Mouse (Mus musculus): Measurements from ENCODE around the gene Cdkl1.
A peak's percentile ranks its signal among the peaks of the same experiment; 100 is the strongest.

Cdkl1 gene

DNA sequence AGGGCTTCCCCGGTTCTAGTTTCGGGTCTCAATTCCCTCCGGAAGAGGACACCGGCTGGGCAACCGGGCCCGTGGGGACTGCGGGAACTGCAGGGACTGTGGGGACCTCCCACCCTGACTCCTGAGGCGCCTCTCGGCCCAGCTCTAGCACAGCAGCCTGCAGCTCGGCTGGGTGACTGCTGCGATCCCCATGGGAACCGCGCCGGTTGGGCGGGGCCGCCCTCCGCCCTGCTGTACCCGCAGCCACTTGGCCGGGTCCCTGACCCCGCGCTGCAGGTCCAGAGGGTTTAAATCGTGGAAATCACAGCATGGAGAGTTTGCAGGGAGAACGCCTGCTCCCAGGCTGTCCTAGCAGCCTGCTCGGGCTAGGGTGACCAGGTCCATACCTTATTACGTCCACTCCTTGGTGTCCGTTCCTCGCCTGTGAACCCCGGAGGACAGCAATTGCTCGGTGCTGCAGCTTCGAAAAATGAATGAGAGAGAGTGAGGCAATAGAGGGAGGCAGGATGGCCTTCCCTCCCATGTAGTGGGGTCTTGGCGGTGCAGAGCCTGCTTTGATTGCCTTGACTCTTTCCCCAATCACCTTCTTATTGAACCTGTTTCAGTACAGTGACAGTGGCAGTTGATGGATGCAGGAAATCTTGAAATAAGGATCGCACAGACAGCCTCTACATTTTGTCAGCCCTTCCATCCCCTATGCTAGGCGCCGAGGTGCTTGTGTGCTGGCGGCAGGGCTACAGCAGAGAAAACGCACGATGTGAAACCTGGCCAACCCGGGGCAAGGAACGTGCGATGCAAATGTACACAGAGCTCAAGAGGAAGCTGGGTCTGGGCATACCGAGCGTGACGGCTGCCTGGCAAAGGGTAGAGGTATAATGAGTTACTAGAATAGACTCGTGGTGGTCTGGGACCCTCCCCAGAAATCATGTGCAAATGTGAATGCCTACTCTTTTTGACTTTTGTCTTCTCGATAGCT lies at the start of gene Cdkl1:
Cdkl1 (minus strand) TSS at position 738 of the 976 bp plus-strand sequence.
- DNase-seq (ENCODE audit: low read depth, low spot score), result peak; percentile 83

DNA sequence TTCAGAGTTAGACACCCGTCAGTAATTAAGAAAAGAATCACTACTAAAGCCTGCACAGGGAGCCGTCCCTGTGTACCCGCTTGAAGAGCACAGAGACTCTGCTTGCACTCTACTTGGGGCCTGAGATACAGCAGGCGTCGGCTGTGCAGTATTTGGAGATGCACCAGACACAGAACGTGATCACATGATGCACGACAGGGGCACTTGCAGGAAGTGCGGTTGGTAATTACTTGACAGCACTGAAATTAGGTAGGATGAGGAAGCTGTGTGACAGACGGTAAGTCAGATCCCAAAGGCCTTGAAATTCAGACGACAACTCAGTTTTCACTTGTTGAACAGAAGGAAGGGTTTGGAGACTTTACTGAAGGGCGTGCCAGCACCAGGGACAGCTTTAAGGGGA lies 47.3 kb upstream of the Cdkl1 start:
- DNase-seq (ENCODE audit: low read depth, low spot score), result peak; percentile 14

DNA sequence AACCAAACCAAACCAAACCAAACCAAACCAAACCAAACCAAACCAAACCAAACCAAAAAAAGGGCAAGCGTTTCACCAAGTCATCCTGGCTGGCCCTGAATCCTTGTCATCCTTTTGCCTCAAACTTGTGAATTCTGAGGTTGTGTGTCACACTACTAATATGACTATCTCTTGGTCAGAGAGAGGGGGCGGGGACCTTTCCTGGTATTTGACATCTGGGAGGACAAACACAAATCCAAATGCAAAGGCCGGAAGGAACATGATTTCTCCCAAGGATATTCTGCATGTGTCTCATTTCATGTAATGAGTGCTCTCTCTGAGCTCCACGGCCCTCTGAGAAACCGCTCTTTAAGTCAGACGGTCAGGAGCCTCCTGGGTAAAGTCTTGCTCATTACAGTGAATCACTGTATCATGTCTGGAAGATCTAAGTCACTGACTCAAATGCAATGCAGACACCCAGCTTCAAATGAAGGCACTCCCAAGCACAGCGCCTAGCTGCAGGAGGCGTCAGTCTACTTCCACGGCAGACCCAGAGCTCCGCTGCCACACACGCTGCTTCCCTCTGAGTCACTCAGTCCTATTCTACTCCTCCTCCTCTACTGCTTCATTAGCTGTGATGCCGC lies 43.0 kb upstream of the Cdkl1 start:
- DNase-seq (ENCODE audit: low read depth, low spot score), result peak; percentile 92

DNA sequence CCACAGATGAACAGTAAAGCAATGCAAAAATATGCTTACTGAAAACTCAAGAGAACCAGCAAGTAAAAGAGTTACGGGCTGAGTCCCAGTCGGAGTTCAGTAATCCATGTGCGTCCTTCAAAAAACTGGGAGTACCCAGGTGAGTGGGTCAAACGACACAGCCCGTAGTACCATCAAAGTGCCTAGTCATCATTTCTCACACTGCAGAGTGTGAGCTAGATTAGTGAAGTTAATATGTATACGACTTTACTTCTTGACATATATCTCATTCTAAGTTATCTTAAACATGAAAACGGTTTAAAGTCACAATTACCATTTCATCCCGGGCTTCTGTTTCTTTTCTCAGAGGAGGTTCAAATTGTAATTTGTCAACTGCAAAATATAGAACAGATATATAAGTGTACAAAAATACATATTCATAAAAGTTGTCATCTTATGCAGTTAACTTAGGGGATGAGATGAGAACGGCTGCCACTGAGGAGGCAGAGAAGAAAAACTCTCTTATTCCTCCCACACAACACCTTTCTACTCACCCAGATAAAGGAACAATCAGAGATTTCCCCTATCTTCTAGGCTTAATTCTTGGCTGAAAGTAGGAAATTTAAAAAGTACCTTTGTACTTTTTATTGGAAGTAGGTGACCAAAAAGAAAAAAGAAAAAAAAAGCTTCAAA lies 40.3 kb upstream of the Cdkl1 start:
- peak; percentile 55 for DNase-seq (ENCODE audit: low read depth, low spot score)

DNA sequence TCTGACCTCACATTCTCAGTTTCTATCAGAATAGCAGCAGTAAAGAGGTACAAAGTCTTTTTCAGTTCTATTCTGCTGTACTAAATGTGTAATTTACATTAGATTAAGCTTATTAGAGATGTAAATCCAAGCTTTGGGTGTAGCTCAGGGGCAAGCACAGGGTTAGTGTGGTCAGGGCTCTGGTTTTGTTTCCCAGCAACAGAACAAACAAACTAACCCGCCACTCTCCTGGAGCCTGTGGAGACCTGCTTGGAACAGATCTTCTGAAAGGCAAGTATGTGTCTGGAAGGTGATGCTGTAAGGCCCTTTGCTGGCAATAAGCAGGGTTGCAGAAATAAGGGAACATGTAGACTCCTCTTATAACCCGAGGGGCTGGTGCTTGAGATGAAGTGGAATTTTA lies 37.1 kb upstream of the Cdkl1 start:
- DNase-seq (ENCODE audit: low read depth, low spot score), result no peak

DNA sequence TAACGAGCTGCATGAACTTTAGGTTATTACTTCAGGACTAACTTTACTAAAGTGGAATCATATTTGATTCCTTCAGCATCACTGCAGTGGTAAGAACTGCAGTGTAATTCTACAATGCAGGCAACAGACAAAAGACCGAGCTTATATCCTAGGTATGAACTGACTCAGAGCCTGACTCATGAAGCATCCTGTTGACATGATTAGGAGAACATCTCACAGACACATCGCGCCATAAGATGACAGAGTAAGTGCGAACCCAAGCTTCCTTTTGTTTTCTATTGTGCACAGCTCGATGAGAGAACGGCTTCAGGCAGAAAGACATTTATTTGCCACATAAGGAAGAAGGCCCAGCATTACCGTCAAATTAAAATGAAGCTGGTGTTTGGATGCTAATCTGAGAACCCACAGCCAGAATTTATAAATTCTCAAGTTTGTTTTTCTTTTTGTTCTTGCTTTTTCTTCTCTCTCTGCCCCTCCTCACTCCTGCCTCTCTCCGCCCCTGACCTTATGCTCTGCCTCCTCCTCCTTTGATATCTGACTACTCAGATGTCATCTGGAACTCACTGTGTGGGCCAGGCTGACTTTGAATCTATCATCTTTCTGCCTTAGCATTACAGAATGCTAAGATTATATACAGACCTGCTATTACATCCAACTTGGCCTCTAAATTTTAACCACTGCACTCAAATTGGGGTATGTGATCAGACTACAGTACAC lies 34.0 kb upstream of the Cdkl1 start:
- peak; percentile 26 for DNase-seq (ENCODE audit: low read depth, low spot score)

DNA sequence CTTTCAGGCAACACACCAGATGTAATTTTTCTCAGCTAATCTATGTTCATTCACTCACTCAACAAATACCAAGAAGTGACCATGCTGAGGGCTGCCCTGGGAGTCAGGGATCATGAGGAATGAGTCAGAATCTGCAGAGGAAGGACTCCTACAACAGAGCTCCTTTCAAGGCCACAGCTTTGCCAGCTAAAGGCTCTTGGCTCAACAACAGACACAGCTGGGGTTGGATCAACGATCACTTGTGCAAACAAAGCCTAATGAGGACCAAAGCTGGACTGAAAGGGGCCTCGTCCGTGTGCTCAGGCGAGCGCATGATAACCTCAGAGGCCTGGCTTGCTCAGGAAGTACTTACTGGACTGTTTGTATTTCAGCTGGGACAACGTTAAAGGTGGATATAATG lies 23.2 kb upstream of the Cdkl1 start:
- DNase-seq (ENCODE audit: low read depth, low spot score), result peak; percentile 83

DNA sequence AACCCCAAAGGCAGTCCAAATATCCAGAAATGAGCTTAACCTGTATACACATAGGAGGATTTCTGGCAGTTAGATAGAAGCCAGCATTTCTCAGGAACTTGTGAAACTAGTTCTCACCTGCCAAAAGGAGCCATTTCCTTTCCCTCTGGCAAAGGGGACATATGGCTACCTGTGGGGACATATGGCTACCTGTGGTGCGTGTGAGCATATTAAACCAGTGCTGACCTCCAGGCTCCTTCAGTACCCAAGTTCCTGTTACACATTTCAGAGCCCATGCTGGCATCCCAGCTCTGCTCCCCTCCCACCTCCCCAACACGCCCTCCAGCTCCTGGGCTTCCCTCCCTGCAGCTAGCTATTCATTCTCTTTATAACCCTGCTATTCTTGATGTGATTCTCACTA lies 22.5 kb upstream of the Cdkl1 start:
- peak; percentile 55 for DNase-seq (ENCODE audit: low read depth, low spot score)

DNA sequence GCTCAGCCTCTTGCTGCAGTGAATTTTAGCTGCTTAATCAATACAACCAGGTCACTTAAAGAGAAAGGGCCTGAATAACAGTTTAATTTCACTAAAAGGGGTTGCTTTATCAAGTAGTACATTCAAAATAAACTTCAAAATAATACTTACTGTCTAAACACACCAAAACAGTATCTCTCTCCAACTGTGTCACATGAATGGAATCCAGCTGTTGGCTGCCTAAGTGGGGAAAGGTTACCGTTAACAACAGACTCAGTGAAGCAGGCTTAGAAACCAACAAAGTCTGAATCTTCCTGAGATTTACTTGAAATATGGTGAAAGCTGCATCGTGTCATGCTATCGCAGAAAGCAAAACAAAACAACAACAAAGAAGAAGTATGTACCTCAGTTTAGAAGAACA lies 21.9 kb upstream of the Cdkl1 start:
- DNase-seq (ENCODE audit: low read depth, low spot score), result no peak

DNA sequence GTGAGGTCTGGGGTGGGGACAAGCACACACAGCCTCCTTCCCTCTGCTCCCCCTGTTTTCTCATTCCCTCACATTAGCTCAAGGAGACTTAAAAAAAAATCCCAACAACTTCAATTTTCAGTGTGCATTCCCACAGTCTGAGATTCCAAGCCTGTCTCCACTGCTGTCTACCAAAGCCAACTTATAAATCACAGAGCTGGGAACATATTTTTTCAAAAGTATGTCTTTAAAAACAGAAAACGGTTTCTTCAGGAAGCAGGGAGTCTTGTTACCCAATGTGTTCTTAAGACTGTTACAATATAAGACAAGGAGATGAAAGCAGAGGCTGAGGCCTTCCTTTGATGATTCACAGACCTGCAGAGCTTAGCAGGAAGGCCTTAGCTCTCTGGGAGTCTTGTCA lies 20.9 kb upstream of the Cdkl1 start:
- peak; percentile 15 for DNase-seq (ENCODE audit: low read depth, low spot score)

DNA sequence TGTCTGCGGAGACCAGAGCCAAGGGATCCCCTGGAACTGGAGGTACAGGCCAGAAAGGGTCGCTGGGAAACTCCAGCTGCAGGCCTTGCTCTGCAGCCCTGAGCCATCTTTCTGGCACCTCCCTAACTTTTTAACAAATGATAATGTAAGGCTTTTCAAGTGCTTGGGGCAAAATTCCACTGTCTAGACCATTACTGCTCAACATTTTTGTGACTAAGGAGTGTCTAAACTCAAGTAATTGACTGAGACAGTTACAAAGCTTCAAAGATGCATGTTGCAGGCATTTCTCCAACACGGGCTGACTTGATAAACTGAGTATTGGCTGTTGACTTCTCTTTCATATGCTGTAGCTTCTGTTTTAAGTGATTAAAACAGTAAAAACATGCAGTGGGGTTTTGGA lies 18.4 kb upstream of the Cdkl1 start:
- no peak for DNase-seq (ENCODE audit: low read depth, low spot score)

DNA sequence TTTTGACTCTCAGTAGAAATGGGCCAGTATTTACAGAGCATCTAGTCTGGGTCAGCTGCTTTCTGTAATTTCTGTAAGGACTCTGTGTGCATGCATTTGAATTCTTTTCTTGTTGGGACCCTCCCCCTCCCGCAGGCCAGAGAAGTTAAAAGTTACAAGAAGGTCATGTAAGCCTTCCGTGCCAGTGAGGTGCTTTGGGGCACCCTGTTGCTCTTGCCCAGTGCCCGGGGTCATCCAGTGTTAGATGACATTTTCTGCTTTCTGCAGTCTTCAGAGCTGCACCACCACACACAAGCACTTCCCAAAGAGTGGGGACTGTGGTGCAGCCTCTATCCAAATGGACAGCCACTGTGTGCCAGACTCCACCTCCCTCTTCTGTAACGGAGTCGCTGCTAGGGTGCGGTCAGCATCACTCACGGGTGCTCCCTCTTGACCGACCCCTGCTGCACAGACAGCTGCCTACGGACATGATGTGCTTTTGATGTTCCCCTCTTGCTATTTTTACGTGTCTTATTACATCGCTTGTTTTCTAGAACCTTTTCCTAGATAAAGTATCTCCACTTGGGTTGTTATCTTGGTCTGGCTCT lies 16.4 kb upstream of the Cdkl1 start:
- no peak for DNase-seq (ENCODE audit: low read depth, low spot score)

DNA sequence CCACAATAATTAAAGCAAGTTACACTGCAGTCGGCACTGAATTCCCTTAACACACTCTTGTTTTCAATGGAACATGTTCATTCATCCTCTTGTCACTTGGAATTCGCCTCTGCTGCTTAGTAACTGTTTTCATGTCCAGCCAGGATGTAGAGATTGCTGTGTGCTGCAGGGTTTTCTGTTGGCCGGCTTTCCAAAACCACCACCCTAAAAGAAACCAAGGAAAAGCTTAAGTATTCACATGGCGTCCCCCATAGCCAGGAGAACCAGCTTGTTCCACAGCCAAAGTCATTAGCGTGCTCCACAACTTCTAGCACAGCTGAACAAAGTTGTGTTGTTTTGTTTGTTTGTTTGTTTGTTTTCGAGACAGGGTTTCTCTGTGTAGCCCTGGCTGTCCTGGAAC lies 14.1 kb upstream of the Cdkl1 start:
- no peak for DNase-seq (ENCODE audit: low read depth, low spot score)

DNA sequence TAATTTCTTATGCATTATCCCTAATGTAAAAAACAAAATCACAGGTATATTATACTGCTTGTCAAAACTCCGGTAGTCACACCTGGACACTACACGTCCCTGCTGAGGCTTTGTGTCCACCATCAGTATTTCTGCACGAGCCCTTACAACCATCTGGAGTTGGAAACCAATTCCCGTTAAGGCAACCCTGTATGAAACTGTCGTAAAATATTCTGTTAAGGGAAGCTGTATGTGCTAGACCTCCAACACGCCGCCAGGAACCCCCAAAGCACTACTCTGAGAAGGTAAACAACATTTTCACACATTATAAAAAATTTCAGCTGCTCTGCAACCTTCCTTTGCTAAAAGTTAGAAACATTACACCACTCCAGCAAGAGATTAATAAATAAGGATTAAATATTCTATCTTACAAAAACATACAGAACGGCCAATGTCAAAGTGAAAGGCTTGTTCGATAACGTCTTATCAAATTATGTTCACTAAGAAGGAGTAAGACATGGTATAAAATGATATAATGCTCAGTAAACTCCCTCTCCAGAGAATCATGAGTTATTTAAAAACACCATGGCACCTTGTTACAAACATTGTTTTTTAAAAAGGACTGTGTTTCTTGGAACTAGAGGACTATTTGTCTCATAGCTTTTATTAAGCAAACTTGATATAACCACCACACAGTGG lies 13.5 kb upstream of the Cdkl1 start:
- DNase-seq (ENCODE audit: low read depth, low spot score), result no peak

DNA sequence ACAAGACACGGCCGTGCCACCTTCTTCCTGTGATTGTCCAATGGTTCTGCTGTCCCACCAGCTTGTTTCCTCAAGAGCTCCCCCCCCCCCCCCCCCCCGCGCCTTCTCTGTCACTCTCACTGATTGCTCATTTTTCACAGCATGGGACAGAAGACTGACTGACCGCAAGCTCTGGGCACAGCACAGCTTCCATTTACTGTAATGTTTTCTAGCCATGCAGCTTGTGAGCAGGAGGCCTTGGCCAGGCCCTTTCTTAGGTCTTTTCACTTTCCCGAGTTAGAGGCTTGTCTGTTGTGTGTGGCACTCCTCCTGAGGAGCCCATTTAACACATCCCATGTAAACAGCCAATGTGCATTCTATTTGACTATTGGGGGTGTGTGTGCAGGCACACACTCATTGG lies 12.1 kb upstream of the Cdkl1 start:
- DNase-seq (ENCODE audit: low read depth, low spot score), result no peak

DNA sequence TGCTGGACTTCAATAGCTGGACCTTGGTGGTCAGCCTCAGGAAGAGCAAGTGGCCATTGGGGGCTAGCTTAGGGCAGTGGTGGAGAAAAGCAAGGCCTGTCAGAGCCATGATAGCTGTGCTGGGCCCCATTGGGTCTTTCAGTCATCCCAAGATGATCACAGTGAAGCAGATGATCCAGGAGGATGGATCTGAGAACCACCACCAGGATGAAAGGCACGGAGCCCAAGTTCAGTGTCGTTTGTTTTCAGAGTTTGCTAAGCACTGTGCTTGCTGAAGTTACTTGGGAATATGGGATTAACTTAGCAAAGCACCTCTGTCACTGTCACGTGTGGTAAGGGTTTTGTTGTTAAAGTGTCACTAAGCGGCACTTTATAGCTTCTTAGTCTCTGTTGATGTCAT lies 9.5 kb upstream of the Cdkl1 start:
- DNase-seq (ENCODE audit: low read depth, low spot score), result no peak

DNA sequence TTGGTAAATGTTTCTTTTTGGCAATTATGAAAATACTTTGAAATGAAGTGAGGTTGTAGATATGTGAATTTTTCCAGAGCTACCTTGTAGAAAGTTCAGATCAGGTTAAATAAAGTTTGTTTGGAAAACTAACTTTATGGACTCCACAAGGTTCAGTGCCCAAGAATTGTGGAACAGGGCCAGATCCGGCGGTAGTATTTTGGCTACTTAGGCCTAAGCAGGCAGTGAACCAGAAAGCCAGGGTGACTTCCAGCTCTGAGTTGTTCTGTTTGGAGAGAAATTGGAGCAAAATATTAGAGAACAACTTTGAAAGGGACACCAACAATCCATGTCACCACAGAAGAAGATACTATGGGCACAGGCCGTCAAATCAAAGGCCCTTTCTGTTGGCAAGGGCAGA lies 5.2 kb upstream of the Cdkl1 start:
- DNase-seq (ENCODE audit: low read depth, low spot score), result no peak

DNA sequence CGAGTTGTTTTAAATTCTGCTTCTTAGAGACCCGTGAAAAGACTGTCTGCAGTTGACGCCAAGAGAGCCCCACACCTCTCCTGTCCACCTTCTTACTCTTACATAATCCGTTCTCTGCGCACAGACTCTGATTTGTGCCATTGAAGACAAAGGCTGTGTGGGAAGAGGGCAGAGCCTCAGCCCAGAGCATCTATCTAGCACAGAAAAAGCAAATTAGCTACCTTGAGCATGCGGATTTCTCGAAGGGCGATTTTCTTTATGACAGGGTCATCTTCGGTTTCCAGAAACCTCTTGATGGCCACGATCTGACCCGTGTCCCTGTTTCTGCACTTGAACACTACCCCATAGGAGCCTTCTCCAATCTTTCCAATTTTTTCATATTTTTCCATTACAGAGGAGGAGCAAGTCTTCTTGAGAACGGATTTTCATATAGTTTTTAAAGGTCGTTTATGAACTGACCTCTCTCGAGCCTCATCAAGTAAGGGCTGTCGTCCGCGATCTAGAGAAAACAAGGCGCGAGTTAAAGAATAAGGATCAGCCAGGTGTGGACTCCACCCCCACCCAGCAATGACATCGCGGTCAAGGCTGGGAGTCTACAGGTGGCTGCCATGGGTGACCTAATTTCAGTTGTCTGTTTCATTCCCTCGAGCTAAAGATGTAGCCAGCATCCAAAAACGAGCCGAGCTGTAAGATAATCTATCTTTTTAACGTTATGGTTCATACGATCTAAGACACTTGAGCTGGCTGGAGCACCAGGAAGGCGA lies 1.1 kb downstream of the Cdkl1 start:
- peak; percentile 78 for DNase-seq (ENCODE audit: low read depth, low spot score)

DNA sequence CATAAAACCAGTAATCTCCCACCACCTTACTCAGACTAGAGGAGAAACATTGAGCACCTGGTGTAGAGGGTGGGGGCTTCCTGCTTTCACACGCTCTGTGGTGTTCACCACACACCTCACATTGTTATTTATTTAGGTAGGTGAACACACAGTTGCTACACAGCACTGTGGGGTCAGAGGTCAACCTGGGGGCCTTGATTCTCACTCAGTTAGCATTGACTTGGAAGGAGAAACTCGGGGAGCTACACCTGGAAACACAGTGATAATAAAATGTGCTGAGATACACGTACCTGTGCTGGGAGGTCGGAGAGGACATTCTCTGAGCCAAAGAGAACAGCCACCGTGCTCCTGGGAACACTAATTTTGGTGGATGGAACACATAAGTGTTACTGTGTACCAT lies 2.7 kb downstream of the Cdkl1 start:
- DNase-seq (ENCODE audit: low read depth, low spot score), result no peak

DNA sequence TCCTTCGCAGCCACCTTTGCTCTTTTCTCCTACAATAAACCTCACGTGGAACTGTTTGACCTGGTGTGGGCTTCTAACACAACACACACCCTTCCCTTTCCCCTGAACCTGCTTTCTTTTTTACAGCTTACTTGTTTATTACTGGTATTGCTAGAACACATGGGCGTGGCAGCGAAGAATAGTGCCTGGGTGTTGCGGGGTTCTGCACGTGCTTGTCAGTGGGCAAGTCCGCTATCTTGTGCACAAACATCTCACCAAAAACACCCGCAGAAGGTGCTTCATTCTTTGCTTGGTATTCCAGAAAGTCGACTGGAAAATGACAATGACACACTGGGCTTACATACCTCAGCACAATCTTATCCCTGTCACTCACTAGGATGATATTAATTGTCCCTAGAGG lies 5.6 kb downstream of the Cdkl1 start:
- no peak for DNase-seq (ENCODE audit: low read depth, low spot score)

All from brain, adult 2 months (tissue).